Comparison of ENCODE assay signal across 8 mouse cellular contexts in genomic region chr11:20455865-20456648, GRCm38 (mm10).
DNase-seq lines count a peak whose midpoint lies in the region; ATAC-seq lines count a peak whose summit lies in the region.

No protein-coding gene starts in this region.

- peaks cover 17% of the 10 kb centered on the region for H3K27me3 ChIP-seq in forebrain, embryonic 12.5 days
- H3K27me3 ChIP-seq in kidney, embryonic 14.5 days (ENCODE audit: control insufficient read depth, insufficient read depth, low read length) = no peaks in the 10 kb centered on the region
- no peaks in the 10 kb centered on the region for H3K27me3 ChIP-seq in midbrain, embryonic 15.5 days (replicated peaks)

- H3K4me2 ChIP-seq in forebrain, embryonic 12.5 days = peak overlapping the region; percentile 70
- H3K4me2 ChIP-seq in kidney, embryonic 14.5 days (replicated peaks; ENCODE audit: low read depth, low read length) = peak overlapping the region; percentile 94
- H3K4me2 ChIP-seq in midbrain, embryonic 15.5 days = peak overlapping the region; percentile 85

- no peak overlapping the region for H3K27ac ChIP-seq in forebrain, embryonic 12.5 days
- no peak overlapping the region for H3K27ac ChIP-seq in kidney, embryonic 14.5 days (ENCODE audit: low read depth, low read length)
- no peak overlapping the region for H3K27ac ChIP-seq in midbrain, embryonic 15.5 days

- intact Hi-C loops in heart, postnatal 36 days (cut with DNase I) = loop anchor here (1.0 to 10.0 kb wide), 7 partner anchors 21 to 719 kb away; partner anchors contain the start of gene Sertad2
- intact Hi-C loops in gastrocnemius, postnatal 14 days (cut with DNase I; ENCODE audit: low total_unique reads) = loop anchor here (2.0 to 10.0 kb wide), 2 partner anchors 235 to 459 kb away; no protein-coding TSS in a partner anchor

- no peaks in the 10 kb centered on the region for H3K9me3 ChIP-seq in forebrain, embryonic 12.5 days
- H3K9me3 ChIP-seq in kidney, embryonic 14.5 days (ENCODE audit: control insufficient read depth, low read length) = no peaks in the 10 kb centered on the region
- H3K9me3 ChIP-seq in midbrain, embryonic 15.5 days = no peaks in the 10 kb centered on the region

- H3K4me1 ChIP-seq in forebrain, embryonic 12.5 days = peaks cover 7% of the 10 kb centered on the region; the same call in 1 of the 2 replicates
- no peaks in the 10 kb centered on the region for H3K4me1 ChIP-seq in kidney, embryonic 14.5 days (ENCODE audit: control insufficient read depth, insufficient read depth, low read length)
- peaks cover 15% of the 10 kb centered on the region for H3K4me1 ChIP-seq in midbrain, embryonic 15.5 days

- WGBS in forebrain, embryonic 12.5 days = under 1% methylated on average over 19 of the region's 19 CpGs
- WGBS in kidney, embryonic 14.5 days = 1% methylated on average over 19 of the region's 19 CpGs
- 1% methylated on average over 19 of the region's 19 CpGs for whole genome bisulfite sequencing in midbrain, embryonic 15.5 days

- DNase-seq in heart, adult 18-20 months = peak; percentile 21 to 35
- DNase-seq in heart, postnatal 36 days = no peak
- DNase-seq in brain, adult 2 months (ENCODE audit: low read depth, low spot score) = peak; percentile 83
- DNase-seq in ovary, postnatal 10 days (ENCODE audit: low spot score) = no peak
- DNase-seq in gastrocnemius, postnatal 14 days = no peak

- H3K36me3 ChIP-seq in forebrain, embryonic 12.5 days (replicated peaks) = no peaks in the 10 kb centered on the region
- no peaks in the 10 kb centered on the region for H3K36me3 ChIP-seq in kidney, embryonic 14.5 days (ENCODE audit: control insufficient read depth, insufficient read depth, low read length)
- H3K36me3 ChIP-seq in midbrain, embryonic 15.5 days (replicated peaks) = no peaks in the 10 kb centered on the region

- peak overlapping the region; percentile 61; the same call in 1 of the 2 replicates for H3K9ac ChIP-seq in forebrain, embryonic 12.5 days
- H3K9ac ChIP-seq in kidney, embryonic 14.5 days (ENCODE audit: low read depth, low read length) = peak overlapping the region; percentile 50; the same call in 1 of the 2 replicates
- peak overlapping the region; percentile 39 for H3K9ac ChIP-seq in midbrain, embryonic 15.5 days

- peak overlapping the region; percentile 49 for H3K4me3 ChIP-seq in forebrain, embryonic 12.5 days (replicated peaks)
- peak overlapping the region; percentile 58 for H3K4me3 ChIP-seq in kidney, embryonic 14.5 days (ENCODE audit: low read length)
- H3K4me3 ChIP-seq in midbrain, embryonic 15.5 days = peak overlapping the region; percentile 49

- ATAC-seq in forebrain, embryonic 12.5 days (ENCODE audit: low FRiP score) = peak; percentile 73
- ATAC-seq in kidney, embryonic 14.5 days (ENCODE audit: low FRiP score, low TSS enrichment) = peak; percentile 72
- peak; percentile 72 for ATAC-seq in midbrain, embryonic 15.5 days (replicated peaks)

Comparison
In these comparisons a context has a peak if more than half of its experiments do, and no peak if none do; other contexts are left out.
1. DNase-seq: peak in heart, adult 18-20 months (2 of 2) and brain, adult 2 months (single experiment); none in heart, postnatal 36 days (0 of 2), ovary, postnatal 10 days (single experiment) and gastrocnemius, postnatal 14 days (single experiment).
2. Peak in every context shown above with its lines, with median percentiles within 50 percentile points of each other: ATAC-seq, H3K4me2 ChIP-seq, H3K4me3 ChIP-seq and H3K9ac ChIP-seq.